Mouse (Mus musculus) kidney, adult 2 months (tissue): ENCODE measurements around the gene Cd247.

ENCODE experiments used
- CTCF ChIP-seq: fragments of 200-500 bp; conservative IDR thresholded peaks from 2 replicates; pipeline ENCODE4 v1.5.1; 2011; ENCODE audit warnings: low read depth, mild to moderate bottlenecking, control low read depth, low read length, moderate library complexity, mixed read lengths; ENCODE audit not compliant: insufficient read depth, insufficient read length
- POLR2A ChIP-seq: fragments of 200-500 bp; IDR thresholded peaks from one replicate; pipeline ENCODE4 v1.6.1; 2011; ENCODE audit warnings: low read depth, low read length, control low read depth

GRCm38 (mm10) chr1:165848881-165849280 lies 60.4 kb downstream of the Cd247 start:
- TF ChIP-seq CTCF: no peak
- no peak for TF ChIP-seq POLR2A
